Mouse (Mus musculus) heart, adult 2 months (tissue): Measurements from ENCODE around the gene Cdca4.

Source experiments
- CTCF ChIP-seq: fragments of 200-600 bp; IDR thresholded peaks from 2 replicates; pipeline ENCODE4 v1.8.1; 2022; ENCODE audit warnings: antibody characterized with exemption, mild to moderate bottlenecking, moderate library complexity
- EP300 ChIP-seq: fragments of 200-500 bp; IDR thresholded peaks from 2 replicates; pipeline ENCODE4 v1.6.1; 2011; ENCODE audit warnings: low read depth, low read length, control low read depth; ENCODE audit not compliant: insufficient read depth
- POLR2A ChIP-seq: fragments of 200-500 bp; IDR thresholded peaks from 2 replicates; pipeline ENCODE4 v1.6.1; 2011; ENCODE audit warnings: mild to moderate bottlenecking, low read depth, low read length, control low read depth; ENCODE audit not compliant: insufficient read depth

GRCm38 (mm10) chr12:112797672-112798331, 31.4 kb downstream of the Cdca4 start:
- TF ChIP-seq EP300 (no peak), CTCF (no peak), POLR2A (no peak)
